Mouse (Mus musculus) heart, embryonic 12.5 days (tissue): ENCODE data around the gene Cbs. TPM values are rescaled to one million over a fixed set of nuclear protein-coding genes. Genes with fewer than 3 reads are reported as not detected.

Source experiments
- ATAC-seq: fragments of 200-750 bp; cut with Nextera tagmentation; 2 replicates; pipeline ENCODE4 v1.8.0; 2017; ENCODE audit warnings: moderate TSS enrichment, moderate library complexity; ENCODE audit not compliant: insufficient number of reproducible peaks, low FRiP score
- H3K27ac ChIP-seq: fragments of 300-500 bp; sonication (generic); 2 replicates; pipeline ENCODE4 v1.5.1; 2016; ENCODE audit warnings: mild to moderate bottlenecking, moderate library complexity; ENCODE audit not compliant: poor library complexity, severe bottlenecking
- H3K27me3 ChIP-seq: fragments of 300-500 bp; sonication (generic); replicated peaks from 2 replicates; pipeline ENCODE4 v1.6.1; 2016; ENCODE audit warnings: mild to moderate bottlenecking, moderate library complexity
- H3K36me3 ChIP-seq: fragments of 300-500 bp; sonication (generic); 2 replicates; pipeline ENCODE4 v1.6.1; 2016; ENCODE audit warnings: mild to moderate bottlenecking, moderate library complexity
- H3K4me1 ChIP-seq: fragments of 300-500 bp; sonication (generic); replicated peaks from 2 replicates; pipeline ENCODE4 v1.6.1; 2016; ENCODE audit warnings: mild to moderate bottlenecking
- H3K4me2 ChIP-seq: fragments of 300-500 bp; sonication (generic); 2 replicates; pipeline ENCODE4 v1.6.1; 2016; ENCODE audit warnings: mild to moderate bottlenecking, moderate library complexity
- H3K4me3 ChIP-seq: fragments of 300-500 bp; sonication (generic); 2 replicates; pipeline ENCODE4 v1.5.1; 2016; ENCODE audit warnings: mild to moderate bottlenecking
- H3K9ac ChIP-seq: fragments of 300-500 bp; sonication (generic); 2 replicates; pipeline ENCODE4 v1.6.1; 2016; ENCODE audit warnings: mild to moderate bottlenecking, moderate library complexity
- H3K9me3 ChIP-seq: fragments of 300-500 bp; sonication (generic); replicated peaks from 2 replicates; pipeline ENCODE4 v1.6.1; 2016; ENCODE audit warnings: mild to moderate bottlenecking, moderate library complexity
- WGBS: fragments of 180-500 bp; shearing (Covaris S2); methylation state at CpG from one replicate; pipeline ENCODE4 v1.1.7; 2016; 5-methylcytosine and 5-hydroxymethylcytosine counted together
- microRNA-seq: library from miRNA; unstranded; fragments of <30 nt; microRNA quantifications from one replicate; pipeline ENCODE4, GENCODE M21; 2017
- polyA plus RNA-seq: library from polyadenylated mRNA; unstranded; fragments of >200 nt; fragmentation: Nextera tagmentation; extraction: Ambion mirVana; gene quantifications from 2 replicates; pipeline ENCODE4 v1.2.1, GENCODE M21; 2016

Cbs gene
- polyA plus RNA-seq, 1 experiment from 2014 or later, result 0.70 TPM

GRCm38 (mm10) chr17:31565141-31566056 is 71.6 kb downstream of the Cbs start:
- no peaks in the 10 kb centered on the region for H3K27me3 ChIP-seq
- peak overlapping the region; percentile 91 for H3K9ac ChIP-seq
- H3K9me3 ChIP-seq, result no peaks in the 10 kb centered on the region
- WGBS, result 1% methylated on average over 88 of the region's 88 CpGs
- peak overlapping the region; percentile 98 for H3K27ac ChIP-seq
- H3K36me3 ChIP-seq, result 0 out of 2 replicates have a peak, but pooled peaks cover 2% of the 10 kb centered on the region
- H3K4me3 ChIP-seq, result peak overlapping the region; percentile 82
- peak; percentile 52 for ATAC-seq
- peak overlapping the region; percentile 92 for H3K4me2 ChIP-seq
- peaks cover 45% of the 10 kb centered on the region for H3K4me1 ChIP-seq

- WGBS, result 1% methylated on average over 16 of the region's 44 CpGs
Observed at GRCm38 (mm10) chr17:31564858-31565140, 72.2 kb downstream of the Cbs start.

GRCm38 (mm10) chr17:31564015-31564857 is 72.8 kb downstream of the Cbs start, which contains the start of gene Pknox1:
Gene Pknox1 (plus strand): TSS chr17:31564734.
- Histone ChIP-seq H3K4me3 (peak within 1 kb of the TSS; percentile 82), H3K4me1 (peaks cover 36% of the 10 kb centered on the region), H3K27ac (peak within 1 kb of the TSS; percentile 98), H3K4me2 (peak within 1 kb of the TSS; percentile 92), H3K9ac (peak within 1 kb of the TSS; percentile 91), H3K9me3 (no peaks in the 10 kb centered on the region), H3K27me3 (no peaks in the 10 kb centered on the region), H3K36me3 (0 out of 2 replicates have a peak, but pooled peaks cover 2% of the 10 kb centered on the region)
- under 1% methylated on average over 48 of the region's 72 CpGs for WGBS
- peak; percentile 97 for ATAC-seq

More at GRCm38 (mm10) chr17:31564858-31565140, 72.2 kb downstream of the Cbs start:
- peak overlapping the region; percentile 98 for H3K27ac ChIP-seq
- no peaks in the 10 kb centered on the region for H3K9me3 ChIP-seq
- no peaks in the 10 kb centered on the region for H3K27me3 ChIP-seq
- H3K4me3 ChIP-seq, result peak overlapping the region; percentile 82
- H3K4me2 ChIP-seq, result peak overlapping the region; percentile 92
- H3K36me3 ChIP-seq, result 0 out of 2 replicates have a peak, but pooled peaks cover 2% of the 10 kb centered on the region
- peaks cover 40% of the 10 kb centered on the region for H3K4me1 ChIP-seq
- ATAC-seq, result no peak
- H3K9ac ChIP-seq, result peak overlapping the region; percentile 91

- Histone ChIP-seq H3K27me3 (no peaks in the 10 kb centered on the region), H3K4me1 (peaks cover 30% of the 10 kb centered on the region), H3K9ac (peak overlapping the region; percentile 65), H3K27ac (peak overlapping the region; percentile 84), H3K9me3 (no peaks in the 10 kb centered on the region), H3K36me3 (0 out of 2 replicates have a peak, but pooled peaks cover 2% of the 10 kb centered on the region), H3K4me2 (peak overlapping the region; percentile 64), H3K4me3 (peak overlapping the region; percentile 49)
- 18% methylated on average over 12 of the region's 12 CpGs for WGBS
- ATAC-seq, result no peak
Observed at GRCm38 (mm10) chr17:31563632-31564014, 73.4 kb downstream of the Cbs start.

- no peak overlapping the region for H3K4me3 ChIP-seq
- no peak overlapping the region for H3K27ac ChIP-seq
- 83% methylated on average over 11 of the region's 11 CpGs for WGBS
- no peaks in the 10 kb centered on the region for H3K36me3 ChIP-seq
- peaks cover 18% of the 10 kb centered on the region for H3K4me1 ChIP-seq
- H3K9me3 ChIP-seq, result no peaks in the 10 kb centered on the region
- no peak overlapping the region for H3K4me2 ChIP-seq
- no peak for ATAC-seq
- H3K9ac ChIP-seq, result no peak overlapping the region
- H3K27me3 ChIP-seq, result no peaks in the 10 kb centered on the region
Observed at GRCm38 (mm10) chr17:31559021-31559789, 77.8 kb downstream of the Cbs start.

Small RNA genes lying within 50 kb of the gene (microRNA-seq; reads per million reads assigned to microRNA genes)
- gene Gm24970, result not detected

Other genes with a start within 250 kb of the Cbs start
- gene Wdr4, start 117.3 kb downstream of the Cbs start, polyA plus RNA-seq, result 22.6 and 23.1 TPM in 2 replicates
- 494 and 510 TPM in 2 replicates for gene Ndufv3, start 117.1 kb downstream of the Cbs start, polyA plus RNA-seq
- 19.8 and 20.2 TPM in 2 replicates for gene Pknox1, start 72.5 kb downstream of the Cbs start, polyA plus RNA-seq
- gene U2af1, start 21.7 kb upstream of the Cbs start, polyA plus RNA-seq, result 229 and 244 TPM in 2 replicates
- 0.44 TPM in 1 of 2 replicates, not detected in the other for gene Cryaa, start 40.6 kb upstream of the Cbs start, polyA plus RNA-seq
- 23.3 and 24.3 TPM in 2 replicates for gene Sik1, start 218.6 kb upstream of the Cbs start, polyA plus RNA-seq